Mouse (Mus musculus) heart, embryonic 14.5 days (tissue): ENCODE measurements around the gene Zcchc3. TPM values are rescaled to one million over a fixed set of nuclear protein-coding genes. Genes with fewer than 3 reads are reported as not detected.
A peak's percentile ranks its signal among the peaks of the same experiment; 100 is the strongest.
"Not testable (repeated sequence)": the region's sequence is repeated elsewhere in the genome, so short reads cannot be mapped to it uniquely, and the experiment has no call there.

ENCODE experiments used
- ATAC-seq: fragments of 200-750 bp; cut with Nextera tagmentation; 2 replicates; pipeline ENCODE4 v1.8.0; 2017; ENCODE audit warnings: low read depth, moderate TSS enrichment; ENCODE audit not compliant: insufficient number of reproducible peaks, insufficient read depth, low FRiP score
- H3K27ac ChIP-seq, 2 experiments: fragments of 200-500 bp in 1 of 2; fragments of 300-500 bp in 1 of 2; sonication (generic) in 1 of 2; replicated peaks in 1 of 2; 2 replicates each; pipeline ENCODE4 v1.5.1; 2012 to 2014; ENCODE audit warnings: low read depth in 2 of 2, low read length in 2 of 2, control low read depth in 1 of 2, mild to moderate bottlenecking in 1 of 2, mixed read lengths in 1 of 2; ENCODE audit not compliant: control insufficient read depth in 1 of 2, insufficient read depth in 1 of 2
- H3K27me3 ChIP-seq: fragments of 300-500 bp; sonication (generic); 2 replicates; pipeline ENCODE4 v1.6.1; 2014; ENCODE audit warnings: mild to moderate bottlenecking, low read length, control low read depth; ENCODE audit not compliant: control insufficient read depth, insufficient read depth
- H3K36me3 ChIP-seq: fragments of 300-500 bp; sonication (generic); 2 replicates; pipeline ENCODE4 v1.6.1; 2014; ENCODE audit warnings: mild to moderate bottlenecking, control low read depth, low read length, mixed read lengths; ENCODE audit not compliant: control insufficient read depth, insufficient read depth
- H3K4me1 ChIP-seq, 2 experiments: fragments of 200-500 bp in 1 of 2; fragments of 300-500 bp in 1 of 2; sonication (generic) in 1 of 2; 2 replicates each; pipeline ENCODE4 v1.6.1; 2012 to 2014; ENCODE audit warnings: low read length in 2 of 2, control low read depth in 1 of 2, mixed read lengths in 1 of 2; ENCODE audit not compliant: control insufficient read depth in 2 of 2, insufficient read depth in 2 of 2
- H3K4me2 ChIP-seq: fragments of 300-500 bp; sonication (generic); 2 replicates; pipeline ENCODE4 v1.6.1; 2014; ENCODE audit warnings: mild to moderate bottlenecking, low read length
- H3K4me3 ChIP-seq, 2 experiments: fragments of 200-500 bp in 1 of 2; fragments of 300-500 bp in 1 of 2; sonication (generic) in 1 of 2; 2 replicates each; pipeline ENCODE4 v1.5.1; 2012 to 2014; ENCODE audit warnings: low read length in 2 of 2, mild to moderate bottlenecking in 2 of 2, control low read depth in 1 of 2, low read depth in 1 of 2, moderate library complexity in 1 of 2; ENCODE audit not compliant: control insufficient read depth in 1 of 2, insufficient read depth in 1 of 2
- H3K9ac ChIP-seq: fragments of 300-500 bp; sonication (generic); 2 replicates; pipeline ENCODE4 v1.6.1; 2014; ENCODE audit warnings: mild to moderate bottlenecking, low read length
- H3K9me3 ChIP-seq: fragments of 300-500 bp; sonication (generic); 2 replicates; pipeline ENCODE4 v1.6.1; 2016; ENCODE audit warnings: low read length, control low read depth; ENCODE audit not compliant: control insufficient read depth
- WGBS: fragments of 180-500 bp; shearing (Covaris S2); extraction: QIAGEN DNeasy Blood & Tissue Kit; methylation state at CpG from one replicate; pipeline ENCODE4 v1.1.7; 2014; 5-methylcytosine and 5-hydroxymethylcytosine counted together
- polyA plus RNA-seq: library from polyadenylated mRNA; unstranded; fragments of >200 nt; fragmentation: Nextera tagmentation; extraction: Ambion mirVana; gene quantifications from 2 replicates; pipeline ENCODE4 v1.2.1, GENCODE M21; 2014

The Zcchc3 gene
- polyA plus RNA-seq, 1 experiment from 2014 or later = 36.1 TPM

- Histone ChIP-seq H3K27me3 (no peaks in the 10 kb centered on the region), H3K27ac (no peak overlapping the region), H3K4me2 (no peak overlapping the region), H3K4me1 (peaks cover 9 to 16% of the 10 kb centered on the region in 2 experiments), H3K9me3 (no peaks in the 10 kb centered on the region), H3K4me3 (no peak overlapping the region), H3K36me3 (no peaks in the 10 kb centered on the region), H3K9ac (no peak overlapping the region)
- WGBS = 81% methylated on average over 4 of the region's 4 CpGs
- no peak for ATAC-seq
These were observed 27.5 kb upstream of the Zcchc3 start for GRCm38 (mm10) chr2:152442322-152442721.

GRCm38 (mm10) chr2:152439833-152440232, 25.0 kb upstream of the Zcchc3 start:
- H3K9me3 ChIP-seq = no peaks in the 10 kb centered on the region
- no peak overlapping the region for H3K27ac ChIP-seq
- H3K4me3 ChIP-seq = no peak overlapping the region
- 85% methylated on average over 2 of the region's 2 CpGs for WGBS
- H3K27me3 ChIP-seq = no peaks in the 10 kb centered on the region
- peaks cover 13 to 24% of the 10 kb centered on the region in 2 experiments for H3K4me1 ChIP-seq
- no peak for ATAC-seq
- H3K4me2 ChIP-seq = no peak overlapping the region
- H3K36me3 ChIP-seq = no peaks in the 10 kb centered on the region
- no peak overlapping the region for H3K9ac ChIP-seq

- Histone ChIP-seq H3K9me3 (no peaks in the 10 kb centered on the region), H3K4me3 (no peak overlapping the region), H3K36me3 (no peaks in the 10 kb centered on the region), H3K4me2 (no peak overlapping the region), H3K27ac (no peak overlapping the region), H3K27me3 (no peaks in the 10 kb centered on the region), H3K9ac (no peak overlapping the region), H3K4me1 (peaks cover 13 to 21% of the 10 kb centered on the region in 2 experiments)
- 75% methylated on average over 1 of the region's 1 CpGs for WGBS
- no peak for ATAC-seq
These were observed 24.1 kb upstream of the Zcchc3 start for GRCm38 (mm10) chr2:152438963-152439362.

- Histone ChIP-seq H3K4me1 (peaks cover 13 to 21% of the 10 kb centered on the region in 2 experiments), H3K27me3 (no peaks in the 10 kb centered on the region), H3K27ac (peak overlapping the region; percentile 96 to 97), H3K9me3 (no peaks in the 10 kb centered on the region), H3K4me2 (peak overlapping the region; percentile 69), H3K9ac (peak overlapping the region; percentile 71), H3K4me3 (peak overlapping the region; percentile 24 to 31), H3K36me3 (no peaks in the 10 kb centered on the region)
- WGBS = 5% methylated on average over 23 of the region's 23 CpGs
- peak; percentile 54 for ATAC-seq
These were observed 22.4 kb upstream of the Zcchc3 start for GRCm38 (mm10) chr2:152436983-152437860.

GRCm38 (mm10) chr2:152436405-152436901, 21.6 kb upstream of the Zcchc3 start:
- H3K36me3 ChIP-seq = no peaks in the 10 kb centered on the region
- peak overlapping the region; percentile 96 to 97 for H3K27ac ChIP-seq
- H3K9ac ChIP-seq = peak overlapping the region; percentile 71
- H3K4me3 ChIP-seq = no peak overlapping the region
- peak; percentile 55 for ATAC-seq
- peak overlapping the region; percentile 69 for H3K4me2 ChIP-seq
- peaks cover 13 to 21% of the 10 kb centered on the region in 2 experiments for H3K4me1 ChIP-seq
- no peaks in the 10 kb centered on the region for H3K9me3 ChIP-seq
- H3K27me3 ChIP-seq = no peaks in the 10 kb centered on the region
- WGBS = 21% methylated on average over 7 of the region's 7 CpGs

GRCm38 (mm10) chr2:152428481-152428880, 13.7 kb upstream of the Zcchc3 start:
- not testable (repeated sequence) for H3K4me1 ChIP-seq, H3K9ac ChIP-seq, ATAC-seq, H3K36me3 ChIP-seq, H3K9me3 ChIP-seq, H3K27ac ChIP-seq, H3K4me2 ChIP-seq, H3K27me3 ChIP-seq, H3K4me3 ChIP-seq
- WGBS = 83% methylated on average over 2 of the region's 2 CpGs

GRCm38 (mm10) chr2:152427493-152427892, 12.7 kb upstream of the Zcchc3 start:
- H3K9ac ChIP-seq = peak overlapping the region; percentile 34; the same call in 1 of the 2 replicates

More at GRCm38 (mm10) chr2:152427493-152427892, 12.7 kb upstream of the Zcchc3 start:
- peak overlapping the region in 1 of 2 experiments; percentile 10; a peak in 1 of 4 replicates for H3K4me3 ChIP-seq
- peaks cover 3 to 5% of the 10 kb centered on the region in 2 experiments; a peak in 1 of 4 replicates for H3K4me1 ChIP-seq
- no peak overlapping the region for H3K27ac ChIP-seq
- no peaks in the 10 kb centered on the region for H3K27me3 ChIP-seq
- ATAC-seq = no peak
- 0 out of 2 replicates have a peak, but pooled peaks cover 4% of the 10 kb centered on the region for H3K9me3 ChIP-seq
- 8% methylated on average over 12 of the region's 12 CpGs for WGBS
- peak overlapping the region; percentile 54 for H3K4me2 ChIP-seq
- H3K36me3 ChIP-seq = no peaks in the 10 kb centered on the region
